ENCODE assay signal across 16 mouse cellular contexts in genomic region chr1:131460914-131461530, GRCm38 (mm10).
DNase-seq lines count a peak whose midpoint lies in the region; ATAC-seq lines count a peak whose summit lies in the region.
"Had no signal": no experiment of that assay in that cellular context is flagged by ENCODE, and none has a peak within 500 bp of the region (broad histone marks: within the 10 kb centered on the region; RNA-seq: fewer than 3 reads in every experiment).

No protein-coding gene starts in this region.

- H3K27me3 ChIP-seq in midbrain, embryonic 14.5 days (ENCODE audit: control insufficient read depth, insufficient read depth, low read length) = no peaks in the 10 kb centered on the region
- H3K27me3 ChIP-seq in midbrain, embryonic 10.5 days (ENCODE audit: low read depth, poor library complexity, severe bottlenecking) = no peaks in the 10 kb centered on the region
- H3K27me3 ChIP-seq: hindbrain, embryonic 15.5 days had no signal

- H3K9me3 ChIP-seq in midbrain, embryonic 14.5 days (ENCODE audit: control insufficient read depth, low read length) = no peaks in the 10 kb centered on the region
- H3K9me3 ChIP-seq in midbrain, embryonic 10.5 days (replicated peaks) = no peaks in the 10 kb centered on the region
- H3K9me3 ChIP-seq: hindbrain, embryonic 15.5 days had no signal

- H3K4me2 ChIP-seq in midbrain, embryonic 14.5 days (ENCODE audit: low read length) = no peak overlapping the region
- H3K4me2 ChIP-seq: hindbrain, embryonic 15.5 days had no signal

- peak overlapping the region; percentile 46 for H3K27ac ChIP-seq in midbrain, embryonic 14.5 days (replicated peaks; ENCODE audit: low read depth, low read length)
- no peak overlapping the region for H3K27ac ChIP-seq in midbrain, embryonic 10.5 days (replicated peaks)
- H3K27ac ChIP-seq: hindbrain, embryonic 15.5 days; left cerebral cortex, adult 2 months; macrophage had no signal

- H3K4me3 ChIP-seq in midbrain, embryonic 14.5 days (replicated peaks; ENCODE audit: low read depth, low read length) = no peak overlapping the region
- H3K4me3 ChIP-seq in midbrain, embryonic 10.5 days = no peak overlapping the region
- H3K4me3 ChIP-seq: hindbrain, embryonic 15.5 days; left cerebral cortex, adult 2 months had no signal

- ATAC-seq in midbrain, embryonic 14.5 days (ENCODE audit: low FRiP score, low TSS enrichment) = no peak
- ATAC-seq: liver, postnatal 0 days had no signal

- H3K9ac ChIP-seq in midbrain, embryonic 14.5 days (replicated peaks; ENCODE audit: low read length) = no peak overlapping the region
- H3K9ac ChIP-seq: hindbrain, embryonic 15.5 days; liver, postnatal 0 days had no signal

- H3K36me3 ChIP-seq in midbrain, embryonic 14.5 days (ENCODE audit: control insufficient read depth, insufficient read depth, low read length) = no peaks in the 10 kb centered on the region
- H3K36me3 ChIP-seq in midbrain, embryonic 10.5 days = no peaks in the 10 kb centered on the region
- H3K36me3 ChIP-seq: hindbrain, embryonic 15.5 days had no signal

- DNase-seq in midbrain, embryonic 14.5 days = peak; percentile 45
- no peak for DNase-seq in midbrain, embryonic 10.5 days (ENCODE audit: low spot score)
- DNase-seq in CD4-positive, CD25-positive, alpha-beta regulatory T cell, adult 2 months (ENCODE audit: low read depth, low spot score) = peak; percentile 4
- peak; percentile 76 for DNase-seq in brain, adult 2 months (ENCODE audit: low read depth, low spot score)
- DNase-seq in naive thymus-derived CD4-positive, alpha-beta T cell, adult 2 months (ENCODE audit: low read depth) = peak; percentile 9
- no peak for DNase-seq in spleen, adult 12 weeks (ENCODE audit: low spot score)
- no peak for DNase-seq in right cerebral cortex, adult 18-20 months
- DNase-seq: cerebellum, adult 8-10 months; heart, adult 18-20 months; heart, postnatal 14 days; kidney, postnatal 10 days; liver, postnatal 0 days; thymus, postnatal 14 days had no signal

- H3K4me1 ChIP-seq in midbrain, embryonic 14.5 days (ENCODE audit: control insufficient read depth, insufficient read depth, low read length) = peaks cover 4% of the 10 kb centered on the region; the same call in 1 of the 2 replicates
- H3K4me1 ChIP-seq in midbrain, embryonic 10.5 days = no peaks in the 10 kb centered on the region

- WGBS in midbrain, embryonic 14.5 days = 78% methylated on average over 1 of the region's 1 CpGs
- WGBS in midbrain, embryonic 10.5 days = 93% methylated on average over 1 of the region's 1 CpGs

Comparison
In these comparisons a context has a peak if more than half of its experiments do, and no peak if none do; other contexts are left out.
1. DNase-seq: peak in midbrain, embryonic 14.5 days (single experiment), CD4-positive, CD25-positive, alpha-beta regulatory T cell, adult 2 months (single experiment), brain, adult 2 months (single experiment) and naive thymus-derived CD4-positive, alpha-beta T cell, adult 2 months (single experiment); none in midbrain, embryonic 10.5 days (single experiment), spleen, adult 12 weeks (single experiment) and right cerebral cortex, adult 18-20 months (single experiment).